Mouse (Mus musculus) myocyte (in vitro differentiated cells): ENCODE data around the gene Tgfbr3l. TPM values are rescaled to one million over a fixed set of nuclear protein-coding genes. Genes with fewer than 3 reads are reported as not detected.
A peak's percentile ranks its signal among the peaks of the same experiment; 100 is the strongest.

Experiments used
- H3K27me3 ChIP-seq: one replicate; pipeline ENCODE4 v1.6.1; 2011; ENCODE audit not compliant: control insufficient read depth, insufficient read depth, insufficient read length
- H3K36me3 ChIP-seq: one replicate; pipeline ENCODE4 v1.6.1; 2011; ENCODE audit not compliant: control insufficient read depth, insufficient read depth
- H3K4me2 ChIP-seq: one replicate; pipeline ENCODE4 v1.6.1; 2011; ENCODE audit warnings: low read depth, control low read depth
- H3K4me3 ChIP-seq: one replicate; pipeline ENCODE4 v1.5.1; 2011; ENCODE audit warnings: mild to moderate bottlenecking, control low read depth, moderate library complexity
- H3K79me2 ChIP-seq: one replicate; pipeline ENCODE4 v1.6.1; 2011; ENCODE audit not compliant: control insufficient read depth, insufficient read depth
- H3ac ChIP-seq: one replicate; pipeline ENCODE4 v1.6.1; 2011; ENCODE audit not compliant: control insufficient read depth, insufficient read length
- CEBPB ChIP-seq: IDR thresholded peaks from 2 replicates; pipeline ENCODE4 v1.6.1; 2011; ENCODE audit warnings: mild to moderate bottlenecking, moderate library complexity; ENCODE audit not compliant: poor library complexity, insufficient read depth, severe bottlenecking
- E2F4 ChIP-seq: IDR thresholded peaks from one replicate; pipeline ENCODE4 v1.6.1; 2011; ENCODE audit warnings: mild to moderate bottlenecking, control low read depth, moderate library complexity; ENCODE audit not compliant: insufficient read depth
- MAX ChIP-seq: IDR thresholded peaks from one replicate; pipeline ENCODE4 v1.6.1; 2011; ENCODE audit warnings: low read depth, mild to moderate bottlenecking, control low read depth
- MYOD1 ChIP-seq, 3 experiments: IDR thresholded peaks; one replicate each; pipeline ENCODE4 v1.6.1; 2011; ENCODE audit warnings: control low read depth in 2 of 3, low read depth in 2 of 3, mild to moderate bottlenecking in 2 of 3, moderate library complexity in 1 of 3; ENCODE audit not compliant: insufficient read length in 2 of 3, control insufficient read depth in 1 of 3
- MYOG ChIP-seq, 3 experiments: IDR thresholded peaks; one replicate each; pipeline ENCODE4 v1.6.1; 2011; ENCODE audit warnings: control low read depth in 2 of 3, low read depth in 2 of 3, mild to moderate bottlenecking in 2 of 3; ENCODE audit not compliant: insufficient read length in 2 of 3, control insufficient read depth in 1 of 3, insufficient read depth in 1 of 3
- POLR2A ChIP-seq: IDR thresholded peaks from one replicate; pipeline ENCODE4 v1.6.1; 2011; ENCODE audit warnings: low read depth, mild to moderate bottlenecking, control low read depth, moderate library complexity; ENCODE audit not compliant: insufficient read length
- POLR2AphosphoS2 ChIP-seq: IDR thresholded peaks from one replicate; pipeline ENCODE4 v1.6.1; 2011; ENCODE audit warnings: low read depth, control low read depth; ENCODE audit not compliant: insufficient read length
- REST ChIP-seq: IDR thresholded peaks from one replicate; pipeline ENCODE4 v1.6.1; 2011; ENCODE audit warnings: mild to moderate bottlenecking, control low read depth, moderate library complexity; ENCODE audit not compliant: insufficient read depth, insufficient read length
- SRF ChIP-seq: IDR thresholded peaks from one replicate; pipeline ENCODE4 v1.6.1; 2011; ENCODE audit warnings: low read depth; ENCODE audit not compliant: control insufficient read depth, insufficient read length
- TCF12 ChIP-seq: IDR thresholded peaks from one replicate; pipeline ENCODE4 v1.6.1; 2011; ENCODE audit warnings: mild to moderate bottlenecking, control low read depth; ENCODE audit not compliant: poor library complexity, insufficient read depth, severe bottlenecking
- TCF3 ChIP-seq: IDR thresholded peaks from one replicate; pipeline ENCODE4 v1.6.1; 2011; ENCODE audit warnings: low read depth, control low read depth; ENCODE audit not compliant: insufficient read length
- USF1 ChIP-seq: IDR thresholded peaks from one replicate; pipeline ENCODE4 v1.6.1; 2011; ENCODE audit warnings: low read depth, mild to moderate bottlenecking, control low read depth, moderate library complexity
- polyA plus RNA-seq: library from polyadenylated mRNA; unstranded; fragments of >200 nt; fragmentation: generic; extraction: Trizol; gene quantifications from one replicate; pipeline ENCODE4 v1.2.1, GENCODE M21; 2012; ENCODE audit warnings: missing spikeins

Gene Tgfbr3l
- polyA plus RNA-seq, 1 experiment = 1.4 TPM

GRCm38 (mm10) chr8:4269609-4270008, 21.6 kb downstream of the Tgfbr3l start:
- H3ac ChIP-seq = no peak overlapping the region
- no peak for TF ChIP-seq SRF
- no peak for TF ChIP-seq CEBPB
- no peak for TF ChIP-seq TCF3
- TF ChIP-seq MYOD1 (IDR thresholded peaks at IDR 0.05; ENCODE audit: control insufficient read depth in 1 of 3, insufficient read length in 2 of 3, low read depth in 2 of 3) = no peak
- no peak for TF ChIP-seq E2F4
- TF ChIP-seq USF1 = no peak
- no peak for TF ChIP-seq REST
- H3K4me2 ChIP-seq = no peak overlapping the region
- H3K79me2 ChIP-seq = peaks cover 6% of the 10 kb centered on the region
- H3K4me3 ChIP-seq = no peak overlapping the region
- no peaks in the 10 kb centered on the region for H3K27me3 ChIP-seq
- peaks cover 32% of the 10 kb centered on the region for H3K36me3 ChIP-seq

DNA sequence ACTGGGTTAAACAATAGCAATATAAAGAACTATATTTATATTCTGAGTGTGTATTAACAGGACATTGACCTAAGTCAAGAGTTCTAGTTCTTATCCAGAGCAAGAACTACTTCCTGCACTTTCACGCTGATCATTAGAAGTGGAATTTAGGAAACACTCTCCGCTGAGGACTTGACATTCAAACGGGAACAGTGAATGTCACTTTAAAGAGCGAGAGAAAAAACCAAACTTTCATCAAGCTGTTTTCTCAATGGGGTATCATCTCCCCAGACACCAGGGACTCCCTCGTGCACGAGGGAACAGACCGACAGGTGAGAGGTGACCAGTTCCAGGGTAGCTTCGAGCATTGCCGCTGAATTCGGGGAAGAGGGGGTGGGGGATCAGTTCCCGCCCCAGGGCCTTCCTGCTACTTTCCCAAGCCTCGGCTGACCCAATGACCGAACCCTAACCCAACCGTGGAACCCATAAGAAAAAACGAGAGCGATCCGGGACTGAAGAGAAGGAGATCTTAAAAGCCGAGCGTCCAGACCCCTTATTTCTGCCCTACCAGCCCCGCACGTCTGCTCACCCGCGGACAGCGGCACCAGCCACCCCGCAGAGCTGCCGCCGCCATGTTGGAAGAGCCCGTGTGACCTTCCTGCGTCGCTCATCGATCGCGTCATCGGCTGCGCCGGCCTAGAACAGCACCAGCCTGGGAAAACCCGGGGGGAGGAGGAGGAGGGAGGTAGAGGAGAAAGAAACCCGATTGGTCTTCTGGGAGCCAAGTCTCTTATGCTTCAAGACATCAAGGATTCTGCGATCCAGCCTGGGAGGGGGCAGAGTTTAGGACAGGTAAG, 27.5 kb downstream of the Tgfbr3l start, which contains the start of gene Timm44:
Gene Timm44 (minus strand): TSS at position 639 of the 836 bp plus-strand sequence.
- peak; percentile 13 for TF ChIP-seq REST
- no peak for TF ChIP-seq TCF3
- no peak for TF ChIP-seq MYOD1 (IDR thresholded peaks at IDR 0.05; ENCODE audit: control insufficient read depth in 1 of 3, insufficient read length in 2 of 3, low read depth in 2 of 3)
- TF ChIP-seq MYOG (IDR thresholded peaks at IDR 0.05; ENCODE audit: control insufficient read depth in 1 of 3, insufficient read depth in 1 of 3, insufficient read length in 2 of 3, low read depth in 2 of 3) = peak in 1 of 3 experiments; percentile 23
- TF ChIP-seq TCF12 = no peak
- TF ChIP-seq E2F4 = no peak
- TF ChIP-seq USF1 = peak; percentile 80
- peak; percentile 93 for TF ChIP-seq POLR2AphosphoS2
- peak; percentile 83 for TF ChIP-seq SRF
- TF ChIP-seq MAX = no peak
- TF ChIP-seq CEBPB = no peak
- peak; percentile 90 for TF ChIP-seq POLR2A
- peaks cover 7% of the 10 kb centered on the region for H3K36me3 ChIP-seq
- H3K27me3 ChIP-seq = no peaks in the 10 kb centered on the region
- H3K79me2 ChIP-seq = peaks cover 16% of the 10 kb centered on the region
- H3ac ChIP-seq = peak within 1 kb of the TSS; percentile 10
- H3K4me3 ChIP-seq = peak within 1 kb of the TSS; percentile 57
- peak within 1 kb of the TSS; percentile 92 for H3K4me2 ChIP-seq

DNA sequence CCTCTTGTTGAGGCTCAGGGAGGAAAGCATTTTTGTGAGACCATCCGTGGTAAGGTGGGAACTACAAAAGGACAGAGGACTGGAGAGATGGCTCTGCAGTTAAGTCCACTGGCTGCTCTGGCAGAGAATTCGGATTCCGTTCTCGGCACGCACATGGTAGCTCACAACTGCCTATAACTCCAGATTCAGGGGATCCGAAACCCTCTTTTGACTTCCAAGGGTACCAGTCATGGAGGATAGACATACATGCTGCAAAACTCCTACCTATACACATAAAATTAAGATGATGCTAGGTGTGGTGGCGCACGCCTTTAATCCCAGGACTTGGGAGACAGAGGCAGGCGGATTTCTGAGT, 28.1 kb downstream of the Tgfbr3l start:
- Histone ChIP-seq H3K36me3 (peaks cover 7% of the 10 kb centered on the region), H3ac (peak overlapping the region; percentile 10), H3K4me2 (peak overlapping the region; percentile 82), H3K4me3 (peak overlapping the region; percentile 57), H3K27me3 (no peaks in the 10 kb centered on the region), H3K79me2 (peaks cover 16% of the 10 kb centered on the region)
- TF ChIP-seq SRF (no peak), TCF12 (no peak), MYOG (IDR thresholded peaks at IDR 0.05; ENCODE audit: control insufficient read depth in 1 of 3, insufficient read depth in 1 of 3, insufficient read length in 2 of 3, low read depth in 2 of 3) (no peak)

DNA sequence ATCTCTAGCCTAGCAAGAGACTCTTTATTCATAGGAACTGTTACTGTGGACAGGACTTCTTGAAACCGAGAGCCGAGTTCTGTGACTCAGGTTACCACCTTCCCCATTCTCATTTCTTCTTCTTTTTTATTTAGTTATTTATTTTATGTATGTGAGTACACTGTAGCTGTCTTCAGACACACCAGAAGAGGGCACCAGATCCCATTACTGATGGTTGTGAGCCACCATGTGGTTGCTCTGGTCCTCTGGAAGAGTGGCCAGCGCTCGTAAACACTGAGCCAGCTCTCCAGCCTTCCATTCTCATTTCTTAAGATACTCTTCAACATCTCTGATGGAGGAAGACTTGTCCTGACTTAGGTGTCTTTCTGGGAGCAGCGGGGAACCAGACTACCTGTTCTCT, 44.7 kb downstream of the Tgfbr3l start:
- Histone ChIP-seq H3K4me2 (no peak overlapping the region), H3ac (no peak overlapping the region), H3K4me3 (no peak overlapping the region), H3K36me3 (peaks cover 92% of the 10 kb centered on the region), H3K27me3 (no peaks in the 10 kb centered on the region), H3K79me2 (no peaks in the 10 kb centered on the region)
- no peak for TF ChIP-seq POLR2AphosphoS2
- TF ChIP-seq SRF = no peak
- no peak for TF ChIP-seq CEBPB
- no peak for TF ChIP-seq MYOG (IDR thresholded peaks at IDR 0.05; ENCODE audit: control insufficient read depth in 1 of 3, insufficient read depth in 1 of 3, insufficient read length in 2 of 3, low read depth in 2 of 3)
- TF ChIP-seq E2F4 = no peak
- TF ChIP-seq MYOD1 (IDR thresholded peaks at IDR 0.05; ENCODE audit: control insufficient read depth in 1 of 3, insufficient read length in 2 of 3, low read depth in 2 of 3) = no peak
- no peak for TF ChIP-seq MAX
- no peak for TF ChIP-seq TCF12
- no peak for TF ChIP-seq REST
- TF ChIP-seq POLR2A = no peak
- TF ChIP-seq USF1 = no peak
- TF ChIP-seq TCF3 = no peak

- Histone ChIP-seq H3K79me2 (peaks cover under 1% of the 10 kb centered on the region), H3K27me3 (no peaks in the 10 kb centered on the region), H3ac (no peak overlapping the region), H3K4me3 (no peak overlapping the region), H3K4me2 (no peak overlapping the region), H3K36me3 (peaks cover 76% of the 10 kb centered on the region)
- no peak for TF ChIP-seq TCF12
- no peak for TF ChIP-seq POLR2A
- TF ChIP-seq E2F4 = no peak
- TF ChIP-seq REST = no peak
- no peak for TF ChIP-seq MYOG (IDR thresholded peaks at IDR 0.05; ENCODE audit: control insufficient read depth in 1 of 3, insufficient read depth in 1 of 3, insufficient read length in 2 of 3, low read depth in 2 of 3)
- no peak for TF ChIP-seq MAX
- TF ChIP-seq CEBPB = no peak
- TF ChIP-seq SRF = no peak
These were observed 49.8 kb downstream of the Tgfbr3l start for GRCm38 (mm10) chr8:4297822-4298221.

Other genes with a start within 250 kb of the Tgfbr3l start
- gene Cd209f, start 142.4 kb upstream of the Tgfbr3l start, polyA plus RNA-seq = not detected
- not detected for gene Cd209g, start 114.1 kb upstream of the Tgfbr3l start, polyA plus RNA-seq
- gene Evi5l, start 81.6 kb upstream of the Tgfbr3l start, polyA plus RNA-seq = 18.0 TPM
- gene Prr36, start 30.8 kb upstream of the Tgfbr3l start, polyA plus RNA-seq = 0.19 TPM
- 2.4 TPM for gene Lrrc8e, start 21.4 kb upstream of the Tgfbr3l start, polyA plus RNA-seq
- 35.0 TPM for gene Map2k7, start 9.5 kb upstream of the Tgfbr3l start, polyA plus RNA-seq
- 0.36 TPM for gene Gm49320, start 9.3 kb upstream of the Tgfbr3l start, polyA plus RNA-seq
- 36.2 TPM for gene Snapc2, start 4.9 kb downstream of the Tgfbr3l start, polyA plus RNA-seq
- gene Ctxn1, start 11.1 kb downstream of the Tgfbr3l start, polyA plus RNA-seq = 32.6 TPM
- gene Timm44, start 27.7 kb downstream of the Tgfbr3l start, polyA plus RNA-seq = 45.6 TPM
- 6.7 TPM for gene Ccl25, start 77.0 kb downstream of the Tgfbr3l start, polyA plus RNA-seq
- 44.2 TPM for gene Elavl1, start 77.2 kb downstream of the Tgfbr3l start, polyA plus RNA-seq
- gene Cers4, start 244.8 kb downstream of the Tgfbr3l start, polyA plus RNA-seq = 0.07 TPM